Mouse (Mus musculus) thymus, postnatal 4 days (tissue): Measurements from ENCODE around the gene Olfr644.

Experiments used
- DNase-seq: peaks from one replicate; pipeline ENCODE4 v3.0.0; 2021

Gene Olfr644

GRCm38 (mm10) chr7:104071769-104072168 is at the start of gene Olfr644:
Gene Olfr644 (minus strand): TSS chr7:104071869.
- no peak for DNase-seq

GRCm38 (mm10) chr7:104104757-104104972 is 33.0 kb upstream of the Olfr644 start, which contains the start of gene Olfr646:
Gene Olfr646 (plus strand): TSS chr7:104104873.
- no peak for DNase-seq

- no peak for DNase-seq
Observed at GRCm38 (mm10) chr7:104103913-104104756, 32.5 kb upstream of the Olfr644 start.

- no peak for DNase-seq
Observed at GRCm38 (mm10) chr7:104085365-104085764, 13.7 kb upstream of the Olfr644 start, which contains the start of gene Olfr645. Gene Olfr645 (minus strand): TSS chr7:104085465.

GRCm38 (mm10) chr7:104061345-104061744 is 10.3 kb downstream of the Olfr644 start, which contains the start of gene 4930516K23Rik:
Gene 4930516K23Rik (minus strand): TSS chr7:104061445.
- DNase-seq: no peak

GRCm38 (mm10) chr7:104059215-104059614 is 12.5 kb downstream of the Olfr644 start:
- no peak for DNase-seq

GRCm38 (mm10) chr7:104052566-104052965 is 19.1 kb downstream of the Olfr644 start, which contains the start of gene Olfr642:
Gene Olfr642 (minus strand): TSS chr7:104052666.
- DNase-seq: no peak

GRCm38 (mm10) chr7:104050745-104051144 is 20.9 kb downstream of the Olfr644 start:
- DNase-seq: no peak

GRCm38 (mm10) chr7:104035145-104035544 is 36.5 kb downstream of the Olfr644 start, which contains the start of gene Olfr641:
Gene Olfr641 (plus strand): TSS chr7:104035445.
- no peak for DNase-seq

- no peak for DNase-seq
Observed at GRCm38 (mm10) chr7:104026978-104027377, 44.7 kb downstream of the Olfr644 start.

- no peak for DNase-seq
Observed at GRCm38 (mm10) chr7:104025473-104025872, 46.2 kb downstream of the Olfr644 start, which contains the start of gene Olfr640. Gene Olfr640 (minus strand): TSS chr7:104025573.

GRCm38 (mm10) chr7:104021651-104022050 is 50.0 kb downstream of the Olfr644 start:
- DNase-seq: no peak

- no peak for DNase-seq
Observed at GRCm38 (mm10) chr7:104018953-104019352, 52.7 kb downstream of the Olfr644 start.

GRCm38 (mm10) chr7:104017203-104017602 is 54.5 kb downstream of the Olfr644 start, which contains the start of gene Olfr639:
Gene Olfr639 (minus strand): TSS chr7:104017303.
- DNase-seq: no peak
